Mouse (Mus musculus): ENCODE measurements around the gene Sipa1l1.

- no peak for TF ChIP-seq CTCF (IDR thresholded peaks at IDR 0.05; ENCODE audit: insufficient read depth, low read depth, low read length)
- no peak for TF ChIP-seq POLR2A (IDR thresholded peaks at IDR 0.05; ENCODE audit: insufficient read depth, low read depth, low read length)
Measured at GRCm38 (mm10) chr12:82311593-82311992, 142.5 kb downstream of the Sipa1l1 start.
